Mouse (Mus musculus) heart, adult 2 months (tissue): Measurements from ENCODE around the gene Rxfp2.

Experiments
- EP300 ChIP-seq: fragments of 200-500 bp; IDR thresholded peaks from 2 replicates; pipeline ENCODE4 v1.6.1; 2011; ENCODE audit warnings: low read depth, low read length, control low read depth; ENCODE audit not compliant: insufficient read depth
- POLR2A ChIP-seq: fragments of 200-500 bp; IDR thresholded peaks from 2 replicates; pipeline ENCODE4 v1.6.1; 2011; ENCODE audit warnings: mild to moderate bottlenecking, low read depth, low read length, control low read depth; ENCODE audit not compliant: insufficient read depth

DNA sequence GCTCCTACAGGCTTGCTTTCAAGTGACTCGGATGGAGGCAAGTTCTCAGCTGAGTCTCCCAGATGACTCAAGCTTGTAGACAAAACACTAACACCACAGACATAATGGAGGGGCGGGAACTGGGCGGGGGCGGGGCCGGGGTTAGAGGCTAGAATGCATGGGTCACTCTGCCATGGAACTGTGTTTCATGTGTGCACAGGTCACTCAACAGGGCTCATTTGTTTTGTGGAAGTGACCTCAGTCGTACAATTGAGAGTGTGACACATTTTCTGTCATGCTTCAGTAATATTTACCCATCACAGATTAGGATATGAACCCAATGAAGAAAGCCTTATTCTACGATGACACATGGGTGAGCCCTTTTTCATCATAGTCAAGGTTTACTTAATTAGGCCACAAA, 20.2 kb upstream of the Rxfp2 start:
- TF ChIP-seq EP300: no peak
- no peak for TF ChIP-seq POLR2A
